Mouse (Mus musculus) hindbrain, embryonic 15.5 days (tissue): ENCODE measurements around the gene Dtx4. TPM values are rescaled to one million over a fixed set of nuclear protein-coding genes. Genes with fewer than 3 reads are reported as not detected.

Experiments
- ATAC-seq: fragments of 200-750 bp; cut with Nextera tagmentation; 2 replicates; pipeline ENCODE4 v1.8.0; 2017; ENCODE audit warnings: low read depth, moderate number of reproducible peaks, moderate TSS enrichment; ENCODE audit not compliant: low FRiP score
- H3K27ac ChIP-seq: fragments of 300-500 bp; sonication (generic); replicated peaks from 2 replicates; pipeline ENCODE4 v1.5.1; 2015; ENCODE audit warnings: mild to moderate bottlenecking, inconsistent platforms
- H3K27me3 ChIP-seq: fragments of 300-500 bp; sonication (generic); 2 replicates; pipeline ENCODE4 v1.6.1; 2015; ENCODE audit warnings: control low read depth, inconsistent platforms
- H3K36me3 ChIP-seq: fragments of 300-500 bp; sonication (generic); 2 replicates; pipeline ENCODE4 v1.6.1; 2015; ENCODE audit warnings: control low read depth, inconsistent platforms
- H3K4me1 ChIP-seq: fragments of 300-500 bp; sonication (generic); replicated peaks from 2 replicates; pipeline ENCODE4 v1.6.1; 2015; ENCODE audit warnings: control low read depth, inconsistent platforms
- H3K4me2 ChIP-seq: fragments of 300-500 bp; sonication (generic); 2 replicates; pipeline ENCODE4 v1.6.1; 2015; ENCODE audit warnings: moderate library complexity, mild to moderate bottlenecking, inconsistent platforms
- H3K4me3 ChIP-seq: fragments of 300-500 bp; sonication (generic); 2 replicates; pipeline ENCODE4 v1.5.1; 2015; ENCODE audit warnings: mild to moderate bottlenecking, inconsistent platforms
- H3K9ac ChIP-seq: fragments of 300-500 bp; sonication (generic); 2 replicates; pipeline ENCODE4 v1.6.1; 2015; ENCODE audit warnings: inconsistent platforms
- H3K9me3 ChIP-seq: fragments of 300-500 bp; sonication (generic); 2 replicates; pipeline ENCODE4 v1.6.1; 2016; ENCODE audit warnings: control low read depth, inconsistent platforms
- WGBS: fragments of 180-500 bp; shearing (Covaris S2); methylation state at CpG from one replicate; pipeline ENCODE4 v1.1.7; 2015; 5-methylcytosine and 5-hydroxymethylcytosine counted together
- polyA plus RNA-seq: library from polyadenylated mRNA; unstranded; fragments of >200 nt; fragmentation: Nextera tagmentation; extraction: Ambion mirVana; gene quantifications from 2 replicates; pipeline ENCODE4 v1.2.1, GENCODE M21; 2015

Dtx4 gene
- polyA plus RNA-seq, 1 experiment from 2014 or later: 42.2 TPM

DNA sequence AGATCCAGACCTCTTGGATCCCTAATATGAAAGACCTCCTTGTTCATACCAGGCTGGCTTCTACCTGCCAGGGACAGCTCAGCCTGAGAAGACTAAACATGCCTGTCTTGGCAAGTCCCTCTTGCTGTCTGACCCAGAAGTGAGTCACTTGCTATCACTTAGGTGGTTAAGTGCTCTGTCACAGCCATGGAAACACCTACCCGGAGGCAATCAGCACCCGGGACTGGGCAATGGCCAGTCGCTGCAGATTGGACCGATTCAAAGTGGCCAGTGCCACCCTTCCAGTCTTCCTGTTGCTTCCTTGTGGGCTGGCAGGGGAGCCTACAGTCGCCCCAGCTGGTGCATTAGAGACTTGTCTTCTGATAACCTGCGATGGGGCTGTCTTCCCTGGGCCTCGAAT is 9.6 kb downstream of the Dtx4 start:
- Histone ChIP-seq H3K27me3 (no peaks in the 10 kb centered on the region), H3K4me2 (no peak overlapping the region), H3K4me1 (peaks cover 79% of the 10 kb centered on the region), H3K36me3 (peaks cover 23% of the 10 kb centered on the region), H3K4me3 (no peak overlapping the region), H3K9ac (no peak overlapping the region), H3K9me3 (no peaks in the 10 kb centered on the region), H3K27ac (peak overlapping the region; percentile 46)
- 81% methylated on average over 7 of the region's 7 CpGs for WGBS
- ATAC-seq: no peak

DNA sequence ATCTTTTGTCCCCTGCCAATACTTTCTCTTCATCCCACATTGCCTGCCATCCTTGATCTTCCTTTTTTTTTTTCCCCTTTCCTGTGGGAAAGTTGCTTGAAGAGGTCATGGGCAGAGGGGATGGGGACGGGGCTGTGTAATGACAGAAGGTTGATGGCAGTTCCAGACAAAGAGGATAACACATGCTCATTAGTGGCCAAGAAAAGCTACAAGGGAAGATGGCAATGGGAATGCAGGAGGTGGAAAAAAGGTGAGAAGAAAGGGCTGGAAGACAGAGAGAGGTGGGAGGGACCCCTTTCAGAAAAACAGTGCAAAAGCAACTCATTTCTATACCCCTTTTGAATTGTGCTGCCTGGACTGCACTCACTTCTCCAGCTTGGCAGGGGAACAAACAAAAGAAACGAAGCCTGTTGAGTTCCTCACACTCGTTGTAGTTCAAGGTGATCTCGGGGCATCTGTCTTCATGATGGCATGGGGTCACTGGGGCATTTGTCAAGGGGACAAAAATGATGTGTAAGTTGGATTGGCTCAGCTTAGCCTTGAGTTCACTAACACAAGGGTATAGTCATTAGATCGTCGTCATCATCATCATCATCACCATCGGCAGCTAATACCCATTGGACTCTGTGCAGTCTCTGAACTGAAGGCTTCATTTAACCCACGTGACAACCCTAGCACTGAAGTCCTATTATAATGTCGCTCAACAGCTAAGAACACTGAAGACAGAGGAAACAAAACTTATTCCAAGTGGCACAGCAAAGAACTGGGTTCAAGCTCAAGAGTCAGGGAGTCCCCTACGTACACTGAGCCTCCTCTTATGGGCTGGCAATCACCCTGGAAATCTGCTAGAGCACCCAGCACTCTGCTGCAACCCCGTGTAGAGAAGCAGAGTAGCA is 11.3 kb downstream of the Dtx4 start:
- H3K4me2 ChIP-seq: no peak overlapping the region
- no peak overlapping the region for H3K9ac ChIP-seq
- H3K27me3 ChIP-seq: no peaks in the 10 kb centered on the region
- ATAC-seq: no peak; the same call in 1 of the 2 replicates
- H3K4me1 ChIP-seq: peaks cover 68% of the 10 kb centered on the region
- peak overlapping the region; percentile 72 for H3K27ac ChIP-seq
- H3K9me3 ChIP-seq: no peaks in the 10 kb centered on the region
- H3K36me3 ChIP-seq: peaks cover 23% of the 10 kb centered on the region
- no peak overlapping the region for H3K4me3 ChIP-seq
- WGBS: 11% methylated on average over 11 of the region's 11 CpGs

DNA sequence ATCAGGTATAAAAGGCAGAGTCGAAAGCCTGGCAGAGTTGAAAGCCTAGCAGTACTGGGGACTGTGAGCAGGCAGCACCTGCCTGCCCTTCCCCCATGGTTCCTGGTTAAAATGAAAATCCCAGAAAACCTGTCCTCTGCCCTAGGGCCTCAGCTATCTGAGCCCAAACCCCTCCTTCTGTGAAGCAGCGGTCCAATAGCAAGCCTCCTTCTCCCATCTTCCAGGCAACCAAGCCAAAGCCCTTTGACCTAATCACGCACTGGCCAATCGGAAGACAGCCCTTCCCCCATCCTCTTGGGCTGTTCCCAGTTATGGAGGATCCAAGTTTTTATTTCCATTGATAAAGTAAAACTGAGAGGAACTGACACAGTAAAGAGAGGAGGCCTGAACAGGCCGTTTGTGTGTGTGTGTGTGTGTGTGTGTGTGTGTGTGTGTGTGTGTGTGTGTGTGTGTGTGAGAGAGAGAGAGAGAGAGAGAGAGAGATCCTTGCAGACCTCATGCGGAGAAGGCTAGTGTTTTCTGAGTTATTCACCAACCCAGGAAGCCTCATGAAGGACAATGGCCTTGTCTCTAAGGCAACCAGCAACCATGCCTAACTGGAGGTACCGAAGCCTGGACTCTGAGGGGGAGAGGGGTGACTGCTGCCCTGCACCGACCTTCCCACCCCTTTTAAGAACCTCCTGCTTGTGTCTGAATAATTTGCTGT is 12.1 kb downstream of the Dtx4 start:
- no peaks in the 10 kb centered on the region for H3K27me3 ChIP-seq
- no peak overlapping the region for H3K4me2 ChIP-seq
- no peak overlapping the region for H3K4me3 ChIP-seq
- peak; percentile 77 for ATAC-seq
- H3K27ac ChIP-seq: peak overlapping the region; percentile 72
- no peaks in the 10 kb centered on the region for H3K9me3 ChIP-seq
- H3K36me3 ChIP-seq: peaks cover 27% of the 10 kb centered on the region
- peaks cover 67% of the 10 kb centered on the region for H3K4me1 ChIP-seq
- H3K9ac ChIP-seq: no peak overlapping the region
- WGBS: 8% methylated on average over 8 of the region's 8 CpGs

DNA sequence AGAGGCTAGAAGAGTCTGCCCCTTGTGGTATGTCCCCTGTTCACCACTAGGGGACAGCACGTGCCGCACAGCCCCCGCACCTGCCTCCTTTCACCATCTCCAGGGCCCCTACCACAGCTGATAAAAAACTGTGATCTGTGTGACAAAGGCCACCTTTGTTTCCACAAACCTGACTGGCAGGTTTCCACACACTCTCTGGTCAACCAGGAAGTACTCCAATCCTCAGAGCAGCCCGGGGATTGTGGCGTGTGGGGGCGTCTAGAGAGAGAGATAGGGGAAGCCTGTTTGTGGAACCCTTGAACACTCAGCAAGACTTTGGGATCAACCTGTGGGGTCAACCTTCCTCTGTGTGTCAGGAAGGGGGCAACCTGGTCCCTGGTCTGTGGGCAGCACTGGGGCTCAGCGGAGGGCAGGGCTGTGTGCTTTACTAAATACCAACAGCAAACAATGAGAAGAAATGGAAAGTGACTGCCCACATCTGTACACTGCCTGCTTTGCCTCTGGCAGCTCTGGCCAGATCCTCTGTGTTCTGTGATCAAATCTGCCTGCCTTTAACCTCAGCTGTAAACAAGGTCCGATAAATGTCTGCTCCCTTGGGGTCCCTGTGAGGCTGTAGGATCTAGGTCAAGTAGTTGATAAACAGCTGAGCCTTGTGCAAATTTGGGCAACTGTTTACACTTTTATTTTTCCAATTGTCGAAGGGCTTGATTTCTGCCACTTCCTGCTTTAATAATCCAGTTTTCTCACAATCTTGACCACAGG is 12.9 kb downstream of the Dtx4 start:
- H3K4me1 ChIP-seq: peaks cover 59% of the 10 kb centered on the region
- no peaks in the 10 kb centered on the region for H3K9me3 ChIP-seq
- H3K36me3 ChIP-seq: peaks cover 33% of the 10 kb centered on the region
- 8% methylated on average over 9 of the region's 9 CpGs for WGBS
- H3K27me3 ChIP-seq: no peaks in the 10 kb centered on the region
- H3K4me2 ChIP-seq: no peak overlapping the region
- peak overlapping the region; percentile 72 for H3K27ac ChIP-seq
- no peak for ATAC-seq
- no peak overlapping the region for H3K4me3 ChIP-seq
- H3K9ac ChIP-seq: no peak overlapping the region

DNA sequence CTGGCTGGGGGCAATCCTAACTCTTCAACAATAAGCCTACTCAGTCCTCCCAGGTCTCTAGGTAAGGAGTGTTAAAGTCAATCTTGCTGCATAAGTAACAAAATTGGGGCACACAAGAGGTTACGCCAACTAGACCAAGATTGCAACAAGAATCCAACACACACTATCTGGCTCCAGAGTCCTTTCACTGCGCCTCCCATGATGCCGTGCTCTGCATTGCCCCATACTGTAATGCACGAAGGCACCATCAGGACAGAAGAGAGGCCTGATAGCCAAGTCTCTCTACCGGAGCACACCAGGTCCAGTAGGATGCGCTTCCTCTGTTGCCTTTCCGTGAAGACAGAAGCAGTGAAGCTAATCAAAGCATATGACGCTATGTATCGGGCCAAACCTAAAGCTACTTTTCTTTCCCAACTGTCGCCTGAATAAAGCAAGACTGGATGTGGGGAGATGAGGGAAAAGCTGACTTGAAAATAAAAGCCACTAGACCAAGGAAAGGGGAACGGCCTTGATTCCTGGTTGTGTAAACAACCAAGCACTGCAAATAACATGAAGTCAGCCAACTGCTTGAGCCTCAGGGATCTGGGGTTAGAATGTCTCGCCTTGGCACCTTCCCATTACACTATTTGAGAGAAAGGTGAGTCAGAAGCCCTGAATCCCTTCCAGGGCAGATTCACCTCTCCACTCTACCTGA is 13.6 kb downstream of the Dtx4 start:
- Histone ChIP-seq H3K4me1 (peaks cover 59% of the 10 kb centered on the region), H3K36me3 (peaks cover 40% of the 10 kb centered on the region), H3K27me3 (no peaks in the 10 kb centered on the region), H3K4me2 (no peak overlapping the region), H3K27ac (peak overlapping the region; percentile 72), H3K4me3 (no peak overlapping the region), H3K9me3 (no peaks in the 10 kb centered on the region), H3K9ac (no peak overlapping the region)
- no peak for ATAC-seq
- WGBS: 81% methylated on average over 12 of the region's 12 CpGs

DNA sequence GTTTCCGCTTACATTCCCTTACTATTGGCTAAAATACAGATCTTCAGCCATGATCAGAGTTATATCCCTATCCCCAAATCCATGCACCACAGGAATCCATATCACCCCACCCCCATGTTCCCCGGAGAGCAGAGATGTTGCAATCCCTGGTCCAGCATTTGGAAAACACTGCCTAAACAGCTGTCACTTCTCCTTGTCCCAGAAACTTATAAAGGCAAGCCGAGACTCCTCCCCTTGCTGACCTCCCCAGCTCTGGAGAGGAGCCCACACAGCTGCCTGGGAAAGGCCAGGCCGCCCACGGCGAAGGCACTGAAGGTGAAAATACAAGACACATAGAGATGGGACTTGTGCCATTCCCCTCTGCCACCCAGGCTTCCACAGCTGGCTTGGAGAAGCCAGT is 14.4 kb downstream of the Dtx4 start:
- no peak overlapping the region for H3K4me3 ChIP-seq
- no peak overlapping the region for H3K4me2 ChIP-seq
- H3K9ac ChIP-seq: no peak overlapping the region
- H3K27me3 ChIP-seq: no peaks in the 10 kb centered on the region
- no peak for ATAC-seq
- H3K9me3 ChIP-seq: no peaks in the 10 kb centered on the region
- peak overlapping the region; percentile 34; the same call in 1 of the 2 replicates for H3K27ac ChIP-seq
- peaks cover 53% of the 10 kb centered on the region for H3K4me1 ChIP-seq
- 62% methylated on average over 6 of the region's 6 CpGs for WGBS
- peaks cover 43% of the 10 kb centered on the region for H3K36me3 ChIP-seq

DNA sequence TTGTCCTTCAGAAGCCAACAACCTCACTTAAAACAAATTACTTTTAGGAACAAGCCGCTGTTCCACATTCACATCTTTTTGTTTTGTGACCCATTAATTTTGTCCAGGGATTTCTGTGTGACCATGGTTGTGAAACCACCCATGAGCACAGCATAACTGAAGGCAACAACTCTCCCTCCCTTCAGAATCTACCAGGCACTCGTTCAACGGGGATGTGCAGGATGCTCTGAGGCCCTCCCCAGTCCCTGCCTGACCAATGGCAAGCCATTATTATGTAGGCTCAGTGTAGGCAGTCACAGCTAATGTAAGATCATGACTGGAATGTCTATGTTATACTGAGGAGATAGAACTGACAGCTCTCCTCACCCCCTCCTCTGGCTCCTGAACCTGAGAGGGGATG is 15.6 kb downstream of the Dtx4 start:
- no peak for ATAC-seq
- WGBS: 44% methylated on average over 3 of the region's 3 CpGs
- Histone ChIP-seq H3K4me2 (no peak overlapping the region), H3K9ac (no peak overlapping the region), H3K27me3 (no peaks in the 10 kb centered on the region), H3K36me3 (peaks cover 43% of the 10 kb centered on the region), H3K4me1 (peaks cover 43% of the 10 kb centered on the region), H3K4me3 (no peak overlapping the region), H3K9me3 (no peaks in the 10 kb centered on the region), H3K27ac (no peak overlapping the region; the same call in 1 of the 2 replicates)

DNA sequence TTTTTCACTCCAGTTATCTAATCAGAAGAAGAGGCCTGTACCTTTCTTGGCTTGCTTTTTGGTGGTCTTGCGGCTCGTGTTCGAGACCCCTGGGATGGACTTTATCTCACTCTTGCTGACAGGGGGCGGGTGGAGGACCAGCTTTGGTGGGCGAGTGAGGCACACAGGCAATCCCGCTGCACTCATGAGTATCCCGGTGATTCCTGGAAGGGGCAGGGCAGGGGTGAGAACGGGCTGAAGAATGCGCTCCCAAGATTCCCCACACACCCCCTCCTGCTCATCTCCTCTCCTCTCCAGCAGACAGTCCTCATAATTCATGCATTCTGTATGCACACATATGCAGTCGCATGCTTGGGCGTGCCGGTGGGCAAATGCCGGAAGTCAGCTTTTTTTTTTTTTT is 16.0 kb downstream of the Dtx4 start:
- no peak overlapping the region for H3K4me2 ChIP-seq
- H3K4me1 ChIP-seq: peaks cover 39% of the 10 kb centered on the region
- 66% methylated on average over 13 of the region's 13 CpGs for WGBS
- no peak overlapping the region for H3K9ac ChIP-seq
- peaks cover 43% of the 10 kb centered on the region for H3K36me3 ChIP-seq
- no peak for ATAC-seq
- no peaks in the 10 kb centered on the region for H3K9me3 ChIP-seq
- no peak overlapping the region for H3K4me3 ChIP-seq
- H3K27ac ChIP-seq: peak overlapping the region; percentile 38; the same call in 1 of the 2 replicates
- no peaks in the 10 kb centered on the region for H3K27me3 ChIP-seq

DNA sequence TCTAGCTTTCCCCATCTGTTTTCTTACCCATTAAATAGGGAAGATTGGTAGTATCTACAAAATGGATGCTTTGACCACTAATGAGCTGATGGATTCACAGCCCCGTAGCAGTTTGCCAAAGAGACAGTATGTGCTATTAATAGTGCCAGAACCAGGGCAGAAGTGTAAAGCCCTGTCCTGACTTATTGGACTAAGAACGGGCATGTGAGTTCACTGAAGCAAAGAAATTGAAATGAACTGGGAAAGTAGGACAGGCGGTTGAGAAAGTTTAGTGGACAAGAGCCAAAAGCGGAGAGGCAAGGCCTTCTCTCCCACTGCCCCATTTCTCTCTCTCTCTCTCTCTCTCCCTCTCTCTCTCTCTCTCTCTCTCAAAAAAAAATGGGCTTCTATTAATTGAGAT is 17.0 kb downstream of the Dtx4 start:
- Histone ChIP-seq H3K27me3 (no peaks in the 10 kb centered on the region), H3K27ac (peak overlapping the region; percentile 38; the same call in 1 of the 2 replicates), H3K36me3 (peaks cover 51% of the 10 kb centered on the region), H3K9me3 (no peaks in the 10 kb centered on the region), H3K4me1 (peaks cover 29% of the 10 kb centered on the region), H3K4me2 (no peak overlapping the region), H3K4me3 (no peak overlapping the region), H3K9ac (no peak overlapping the region)
- 62% methylated on average over 4 of the region's 4 CpGs for WGBS
- ATAC-seq: no peak

DNA sequence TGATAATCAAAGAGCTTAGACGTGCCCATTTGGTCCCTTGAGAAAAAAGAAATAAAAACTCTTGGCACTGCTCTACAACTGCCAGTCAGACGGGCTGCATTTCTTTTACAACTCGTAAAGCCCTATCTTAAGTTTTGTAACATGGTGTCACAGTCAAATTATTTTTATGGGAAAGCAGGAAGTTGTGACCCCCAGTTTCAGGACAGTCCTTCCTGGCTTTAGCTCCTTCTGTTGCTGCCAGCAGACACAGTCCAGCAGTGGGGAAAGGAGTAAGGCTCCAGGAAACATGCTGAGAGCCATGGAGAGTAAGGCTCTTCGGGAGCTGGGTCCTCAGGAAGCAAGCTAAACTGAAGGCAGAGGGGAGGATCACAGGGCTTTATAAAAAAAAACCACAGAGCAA is 17.5 kb downstream of the Dtx4 start:
- H3K27ac ChIP-seq: peak overlapping the region; percentile 38; the same call in 1 of the 2 replicates
- 64% methylated on average over 4 of the region's 4 CpGs for WGBS

DNA sequence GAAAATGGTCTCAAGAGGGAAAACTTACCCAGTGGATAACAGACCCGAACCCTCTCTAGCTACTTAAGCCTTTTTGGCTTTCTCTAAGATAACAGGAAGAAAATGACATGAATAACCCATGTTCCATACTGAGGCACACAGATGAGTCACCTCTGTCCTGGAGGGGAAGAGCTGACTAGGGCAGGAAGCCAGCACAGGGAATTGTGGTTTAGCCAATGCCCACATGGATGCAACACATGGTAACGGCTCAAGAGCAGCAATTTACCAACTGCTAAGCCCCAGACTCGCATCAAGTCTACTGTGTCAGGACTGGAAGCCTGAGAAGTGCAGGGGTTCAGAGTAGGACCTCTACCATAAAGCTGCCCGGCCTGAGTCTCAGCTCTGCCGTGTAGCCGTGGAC is 22.9 kb downstream of the Dtx4 start:
- Histone ChIP-seq H3K36me3 (peaks cover 72% of the 10 kb centered on the region), H3K9me3 (no peaks in the 10 kb centered on the region), H3K27me3 (no peaks in the 10 kb centered on the region), H3K4me1 (peaks cover 11% of the 10 kb centered on the region), H3K4me2 (no peak overlapping the region), H3K9ac (no peak overlapping the region), H3K27ac (no peak overlapping the region), H3K4me3 (no peak overlapping the region)
- no peak for ATAC-seq
- WGBS: 86% methylated on average over 6 of the region's 6 CpGs

More for the DNA sequence above, 17.5 kb downstream of the Dtx4 start:
- Histone ChIP-seq H3K4me2 (no peak overlapping the region), H3K9me3 (no peaks in the 10 kb centered on the region), H3K4me1 (peaks cover 25% of the 10 kb centered on the region), H3K36me3 (peaks cover 51% of the 10 kb centered on the region), H3K27me3 (no peaks in the 10 kb centered on the region), H3K9ac (no peak overlapping the region), H3K4me3 (no peak overlapping the region)
- ATAC-seq: no peak
